In genomic region chr11:96007516-96008235, GRCm38 (mm10) we compare ENCODE assay signal across 9 mouse cellular contexts. TPM values are rescaled to one million over a fixed set of nuclear protein-coding genes. Genes with fewer than 3 reads are reported as not detected.
DNase-seq lines count a peak whose midpoint lies in the region; ATAC-seq and TF ChIP-seq lines count a peak whose summit lies in the region.
"Had no signal": no experiment of that assay in that cellular context is flagged by ENCODE, and none has a peak within 500 bp of the region (broad histone marks: within the 10 kb centered on the region; RNA-seq: fewer than 3 reads in every experiment).

No protein-coding gene starts in this region.

- no peaks in the 10 kb centered on the region for H3K27me3 ChIP-seq in G1E (ENCODE audit: insufficient read depth, low read length)
- no peaks in the 10 kb centered on the region for H3K27me3 ChIP-seq in forebrain, embryonic 15.5 days
- no peaks in the 10 kb centered on the region for H3K27me3 ChIP-seq in neural tube, embryonic 13.5 days

- peak overlapping the region; percentile 97 for H3K27ac ChIP-seq in forebrain, embryonic 15.5 days (replicated peaks)
- peak overlapping the region; percentile 95 for H3K27ac ChIP-seq in neural tube, embryonic 13.5 days (replicated peaks)

- H3K4me3 ChIP-seq in G1E (ENCODE audit: low read depth, low read length) = peak overlapping the region; percentile 83
- H3K4me3 ChIP-seq in forebrain, embryonic 15.5 days = peak overlapping the region; percentile 74
- peak overlapping the region; percentile 82 for H3K4me3 ChIP-seq in neural tube, embryonic 13.5 days

- peaks cover 6% of the 10 kb centered on the region for H3K36me3 ChIP-seq in G1E (replicated peaks)
- H3K36me3 ChIP-seq in forebrain, embryonic 15.5 days = no peaks in the 10 kb centered on the region
- no peaks in the 10 kb centered on the region for H3K36me3 ChIP-seq in neural tube, embryonic 13.5 days

- H3K9ac ChIP-seq in forebrain, embryonic 15.5 days (replicated peaks) = peak overlapping the region; percentile 64
- H3K9ac ChIP-seq in neural tube, embryonic 13.5 days = peak overlapping the region; percentile 89

- peak overlapping the region; percentile 82 for H3K4me2 ChIP-seq in forebrain, embryonic 15.5 days (replicated peaks)
- peak overlapping the region; percentile 83 for H3K4me2 ChIP-seq in neural tube, embryonic 13.5 days

- no peaks in the 10 kb centered on the region for H3K9me3 ChIP-seq in G1E (replicated peaks)
- no peaks in the 10 kb centered on the region for H3K9me3 ChIP-seq in forebrain, embryonic 15.5 days
- H3K9me3 ChIP-seq in neural tube, embryonic 13.5 days = no peaks in the 10 kb centered on the region

- no peak for ATAC-seq in G1E (ENCODE audit: extremely low read depth, insufficient number of reproducible peaks, low FRiP score, poor library complexity, severe bottlenecking)
- ATAC-seq in forebrain, embryonic 15.5 days (replicated peaks) = no peak; the same call in 1 of the 2 replicates
- ATAC-seq in neural tube, embryonic 13.5 days (ENCODE audit: low read depth) = no peak; the same call in 1 of the 2 replicates
- no peak; the same call in 1 of the 2 replicates for ATAC-seq in monocyte, adult 5-6 weeks (replicated peaks; ENCODE audit: insufficient number of reproducible peaks, low FRiP score, low TSS enrichment, poor library complexity, severe bottlenecking)

- peak; percentile 87 for DNase-seq in heart, adult 11 months
- no peak for DNase-seq in heart, postnatal 4 days
- DNase-seq in G1E (ENCODE audit: low spot score) = no peak
- DNase-seq in kidney, postnatal 14 days = peak; percentile 28
- DNase-seq in urinary bladder, postnatal 36 days (ENCODE audit: low spot score in 2 of 2) = no peak

- WGBS in forebrain, embryonic 15.5 days = under 1% methylated on average over 33 of the region's 33 CpGs
- under 1% methylated on average over 33 of the region's 33 CpGs for WGBS in neural tube, embryonic 13.5 days

- no peak for TF ChIP-seq CTCF in G1E (IDR thresholded peaks at IDR 0.05; ENCODE audit: low read depth, low read length)

- peaks cover 47% of the 10 kb centered on the region for H3K4me1 ChIP-seq in G1E (ENCODE audit: insufficient read depth, low read depth, low read length)
- H3K4me1 ChIP-seq in forebrain, embryonic 15.5 days = peaks cover 18% of the 10 kb centered on the region
- H3K4me1 ChIP-seq in neural tube, embryonic 13.5 days (replicated peaks) = peaks cover 23% of the 10 kb centered on the region

RNA-seq across cellular contexts. Expression of gene Igf2bp1, which starts 1.9 kb away (rescaled TPM):
- total RNA-seq in heart, postnatal 4 days (2021) = 10 to 100 TPM in 1 of 2 experiments, 1 to 10 TPM in 1; 6.3 to 10.6 TPM
- total RNA-seq in G1E (2014; fragmentation: Nextera tagmentation) = 113 and 120 TPM in 2 replicates
- total RNA-seq in G1E (2017) = 38.3 and 49.1 TPM in 2 replicates
- polyA plus RNA-seq in G1E (2012) = 51.3 and 52.6 TPM in 2 replicates
- polyA plus RNA-seq in forebrain, embryonic 15.5 days (2015; fragmentation: Nextera tagmentation; extraction: Ambion mirVana) = 22.0 and 27.1 TPM in 2 replicates
- polyA plus RNA-seq in neural tube, embryonic 13.5 days (2015; fragmentation: Nextera tagmentation; extraction: Ambion mirVana) = 16.7 and 21.2 TPM in 2 replicates
- total RNA-seq in monocyte, adult 5-6 weeks (2017) = not detected in 3 replicates
- polyA plus RNA-seq: large intestine, adult 2 months had no signal

RNA-seq across cellular contexts. Expression of gene Gip, which starts 16.7 kb away (rescaled TPM):
- not detected for total RNA-seq in heart, postnatal 4 days (2021)
- total RNA-seq in G1E (2014; fragmentation: Nextera tagmentation) (not detected in 2 replicates), G1E (2017) (0.76 TPM in 1 of 2 replicates, not detected in the other)
- not detected in 2 replicates for polyA plus RNA-seq in G1E (2012)
- not detected in 2 replicates for polyA plus RNA-seq in forebrain, embryonic 15.5 days (2015; fragmentation: Nextera tagmentation; extraction: Ambion mirVana)
- polyA plus RNA-seq in neural tube, embryonic 13.5 days (2015; fragmentation: Nextera tagmentation; extraction: Ambion mirVana) = not detected in 2 replicates
- not detected in 3 replicates for total RNA-seq in monocyte, adult 5-6 weeks (2017)

RNA-seq across cellular contexts. Expression of gene Snf8, which starts 27.0 kb away (rescaled TPM):
- total RNA-seq in heart, postnatal 4 days (2021) = 10 to 100 TPM; 60.9 to 62.7 TPM
- total RNA-seq in G1E (2014; fragmentation: Nextera tagmentation) (38.7 and 48.4 TPM in 2 replicates), G1E (2017) (58.4 and 62.3 TPM in 2 replicates)
- 154 and 196 TPM in 2 replicates for polyA plus RNA-seq in G1E (2012)
- polyA plus RNA-seq in forebrain, embryonic 15.5 days (2015; fragmentation: Nextera tagmentation; extraction: Ambion mirVana) = 136 and 142 TPM in 2 replicates
- 129 TPM in 2 replicates for polyA plus RNA-seq in neural tube, embryonic 13.5 days (2015; fragmentation: Nextera tagmentation; extraction: Ambion mirVana)
- 66.0 to 93.9 TPM (median 80.9 TPM) in 3 replicates for total RNA-seq in monocyte, adult 5-6 weeks (2017)

RNA-seq across cellular contexts. Expression of gene Ube2z, which starts 57.5 kb away (rescaled TPM):
- 10 to 100 TPM; 47.4 to 48.3 TPM for total RNA-seq in heart, postnatal 4 days (2021)
- total RNA-seq in G1E (2014; fragmentation: Nextera tagmentation) (35.6 and 38.5 TPM in 2 replicates), G1E (2017) (34.6 and 35.8 TPM in 2 replicates)
- 25.8 and 31.9 TPM in 2 replicates for polyA plus RNA-seq in G1E (2012)
- polyA plus RNA-seq in forebrain, embryonic 15.5 days (2015; fragmentation: Nextera tagmentation; extraction: Ambion mirVana) = 35.1 and 37.2 TPM in 2 replicates
- 31.5 and 33.0 TPM in 2 replicates for polyA plus RNA-seq in neural tube, embryonic 13.5 days (2015; fragmentation: Nextera tagmentation; extraction: Ambion mirVana)
- 36.8 to 37.9 TPM (median 37.2 TPM) in 3 replicates for total RNA-seq in monocyte, adult 5-6 weeks (2017)

Comparison
In these comparisons a context has a peak if more than half of its experiments do, and no peak if none do; other contexts are left out.
1. DNase-seq: peak in heart, adult 11 months (single experiment) and kidney, postnatal 14 days (single experiment); none in heart, postnatal 4 days (single experiment), G1E (single experiment) and urinary bladder, postnatal 36 days (0 of 2).
2. Peak in every context shown above with its lines, with median percentiles within 50 percentile points of each other: H3K4me3 ChIP-seq.